Mouse (Mus musculus) mouse trophoblast stem cell (cell line): ENCODE results near the gene Ppcdc.

ENCODE experiments used
- in situ Hi-C, 2 experiments: fragments of 300-500 bp; cut with MseI, MboI; formaldehyde crosslinking; loops; 2 replicates in 1 of 2; 3 replicates in 1 of 2; pipeline ENCODE4 v1.15.1; 2025

Ppcdc gene

GRCm38 (mm10) chr9:57439522-57440295 is at the start of gene Ppcdc:
Gene Ppcdc (minus strand): TSS chr9:57440124.
- in situ Hi-C loops: loop anchor here (10.0 kb wide), 2 partner anchors 85 to 175 kb away; partner anchors contain the start of gene 1700017B05Rik (in 1 of the 2)

GRCm38 (mm10) chr9:57487807-57488206 is 47.9 kb upstream of the Ppcdc start:
- in situ Hi-C loops: no loop called here

- in situ Hi-C loops: no loop called here
Measured at GRCm38 (mm10) chr9:57485774-57486173, 45.9 kb upstream of the Ppcdc start.

GRCm38 (mm10) chr9:57468914-57469313 is 29.0 kb upstream of the Ppcdc start:
- in situ Hi-C loops: no loop called here

- in situ Hi-C loops: no loop called here
Measured at GRCm38 (mm10) chr9:57467896-57468549, 28.1 kb upstream of the Ppcdc start, which contains the start of gene Scamp5. Gene Scamp5 (minus strand): TSS chr9:57468060.

- in situ Hi-C loops: no loop called here
Measured at GRCm38 (mm10) chr9:57467271-57467771, 27.4 kb upstream of the Ppcdc start.

- in situ Hi-C loops: no loop called here
Measured at GRCm38 (mm10) chr9:57466101-57466500, 26.2 kb upstream of the Ppcdc start.

- in situ Hi-C loops: no loop called here
Measured at GRCm38 (mm10) chr9:57462866-57463265, 22.9 kb upstream of the Ppcdc start.

GRCm38 (mm10) chr9:57459707-57460106 is 19.8 kb upstream of the Ppcdc start:
- in situ Hi-C loops: no loop called here

- in situ Hi-C loops: no loop called here
Measured at GRCm38 (mm10) chr9:57453516-57453915, 13.6 kb upstream of the Ppcdc start.

GRCm38 (mm10) chr9:57452624-57453462 is 12.9 kb upstream of the Ppcdc start:
- in situ Hi-C loops: no loop called here

GRCm38 (mm10) chr9:57449715-57450114 is 9.8 kb upstream of the Ppcdc start:
- in situ Hi-C loops: no loop called here

GRCm38 (mm10) chr9:57440620-57441019 is 696 bp upstream of the Ppcdc start:
- in situ Hi-C loops: no loop called here

- in situ Hi-C loops: loop anchor here (10.0 kb wide), 2 partner anchors 84 to 174 kb away; partner anchors contain the start of gene 1700017B05Rik (in 1 of the 2)
Measured at GRCm38 (mm10) chr9:57439083-57439482, 841 bp downstream of the Ppcdc start.

- in situ Hi-C loops: loop anchor here (10.0 kb wide), 2 partner anchors 83 to 173 kb away; partner anchors contain the start of gene 1700017B05Rik (in 1 of the 2)
Measured at GRCm38 (mm10) chr9:57437896-57438614, 1.9 kb downstream of the Ppcdc start.

GRCm38 (mm10) chr9:57436166-57436565 is 3.8 kb downstream of the Ppcdc start:
- in situ Hi-C loops: loop anchor here (10.0 kb wide), 2 partner anchors 81 to 171 kb away; partner anchors contain the start of gene 1700017B05Rik (in 1 of the 2)

GRCm38 (mm10) chr9:57434405-57435165 is 5.3 kb downstream of the Ppcdc start:
- in situ Hi-C loops: loop anchor here (5.0 to 10.0 kb wide), 3 partner anchors 80 to 177 kb away; partner anchors contain the start of gene 1700017B05Rik (in 1 of the 2)

GRCm38 (mm10) chr9:57433097-57434032 is 6.6 kb downstream of the Ppcdc start:
- in situ Hi-C loops: loop anchor here (5.0 to 10.0 kb wide), 3 partner anchors 79 to 176 kb away; partner anchors contain the start of gene 1700017B05Rik (in 1 of the 2)
